Mouse (Mus musculus): ENCODE measurements at regions not wholly inside any gene's neighbourhood (a gene's known extent, or its start where the extent isn't known, plus 50 kb on each side); places are given as distances from the start of the nearest gene placed in this dataset.
A peak's percentile ranks its signal among the peaks of the same experiment; 100 is the strongest.

GRCm38 (mm10) chr7:133234326-133234725, 110.2 kb upstream of the Ctbp2 start:
- no peak for DNase-seq (ENCODE audit: low read depth, low spot score)

- no peak for DNase-seq (ENCODE audit: low read depth, low spot score)
Measured at GRCm38 (mm10) chr7:133232889-133233441, 108.8 kb upstream of the Ctbp2 start.

GRCm38 (mm10) chr7:133230806-133231205, 106.7 kb upstream of the Ctbp2 start:
- no peak for DNase-seq (ENCODE audit: low read depth, low spot score)

GRCm38 (mm10) chr7:133223948-133224652, 99.9 kb upstream of the Ctbp2 start:
- no peak for DNase-seq (ENCODE audit: low read depth, low spot score)

GRCm38 (mm10) chr7:133212328-133212727, 88.2 kb upstream of the Ctbp2 start:
- DNase-seq (ENCODE audit: low read depth, low spot score) = peak; percentile 27

GRCm38 (mm10) chr7:133205704-133206103, 81.5 kb upstream of the Ctbp2 start:
- DNase-seq (ENCODE audit: low read depth, low spot score) = no peak

- no peak for DNase-seq (ENCODE audit: low read depth, low spot score)
Measured at GRCm38 (mm10) chr7:133204485-133204884, 80.3 kb upstream of the Ctbp2 start.

GRCm38 (mm10) chr7:133203933-133204332, 79.8 kb upstream of the Ctbp2 start:
- DNase-seq (ENCODE audit: low read depth, low spot score) = no peak

GRCm38 (mm10) chr7:133202092-133202880, 78.1 kb upstream of the Ctbp2 start:
- DNase-seq (ENCODE audit: low read depth, low spot score) = no peak

- DNase-seq (ENCODE audit: low read depth, low spot score) = peak; percentile 47
Measured at GRCm38 (mm10) chr7:133199046-133199445, 74.9 kb upstream of the Ctbp2 start.

- DNase-seq (ENCODE audit: low read depth, low spot score) = no peak
Measured at GRCm38 (mm10) chr7:133189880-133190462, 65.8 kb upstream of the Ctbp2 start.

- DNase-seq (ENCODE audit: low read depth, low spot score) = peak; percentile 64
Measured at GRCm38 (mm10) chr7:133185931-133186601, 61.9 kb upstream of the Ctbp2 start.

- DNase-seq (ENCODE audit: low read depth, low spot score) = no peak
Measured at GRCm38 (mm10) chr7:133184905-133185594, 60.9 kb upstream of the Ctbp2 start.

- DNase-seq (ENCODE audit: low read depth, low spot score) = no peak
Measured at GRCm38 (mm10) chr7:133181388-133181787, 57.2 kb upstream of the Ctbp2 start.

GRCm38 (mm10) chr7:133177179-133177575, 53.0 kb upstream of the Ctbp2 start:
- peak; percentile 3 for DNase-seq (ENCODE audit: low read depth, low spot score)

GRCm38 (mm10) chr7:133176256-133177178, 52.4 kb upstream of the Ctbp2 start:
- DNase-seq (ENCODE audit: low read depth, low spot score) = peak; percentile 22

Data from 3T3-L1 (cell line).